Mouse (Mus musculus) right cerebral cortex, postnatal 10 days (tissue): ENCODE measurements around the gene Cnot10.
"Not testable (repeated sequence)": the region's sequence is repeated elsewhere in the genome, so short reads cannot be mapped to it uniquely, and the experiment has no call there.

Source experiments
- DNase-seq, 2 experiments: peaks; one replicate each; pipeline ENCODE4 v3.0.0; 2021; ENCODE audit warnings: low spot score in 2 of 2

Cnot10 gene

GRCm38 (mm10) chr9:114649371-114649770, 9.4 kb upstream of the Cnot10 start:
- DNase-seq = no peak

- DNase-seq = not testable (repeated sequence)
Observed at GRCm38 (mm10) chr9:114648472-114648871, 8.5 kb upstream of the Cnot10 start.

GRCm38 (mm10) chr9:114647506-114648432, 7.8 kb upstream of the Cnot10 start:
- DNase-seq = no peak

GRCm38 (mm10) chr9:114646556-114647505, 6.8 kb upstream of the Cnot10 start:
- peak; percentile 60 to 82 for DNase-seq

GRCm38 (mm10) chr9:114639186-114639748, 717 bp downstream of the Cnot10 start:
- no peak for DNase-seq

GRCm38 (mm10) chr9:114636751-114637150, 3.2 kb downstream of the Cnot10 start:
- DNase-seq = no peak

GRCm38 (mm10) chr9:114636150-114636549, 3.8 kb downstream of the Cnot10 start:
- DNase-seq = no peak

GRCm38 (mm10) chr9:114632331-114632730, 7.7 kb downstream of the Cnot10 start:
- no peak for DNase-seq

GRCm38 (mm10) chr9:114626726-114627125, 13.3 kb downstream of the Cnot10 start:
- no peak for DNase-seq

GRCm38 (mm10) chr9:114624178-114624577, 15.8 kb downstream of the Cnot10 start:
- no peak for DNase-seq

- no peak for DNase-seq
Observed at GRCm38 (mm10) chr9:114621149-114621548, 18.8 kb downstream of the Cnot10 start.

GRCm38 (mm10) chr9:114614176-114614953, 25.6 kb downstream of the Cnot10 start:
- no peak for DNase-seq

GRCm38 (mm10) chr9:114613026-114613425, 27.0 kb downstream of the Cnot10 start:
- no peak for DNase-seq

- no peak for DNase-seq
Observed at GRCm38 (mm10) chr9:114612566-114612965, 27.4 kb downstream of the Cnot10 start.

GRCm38 (mm10) chr9:114610266-114610665, 29.7 kb downstream of the Cnot10 start:
- DNase-seq = no peak

GRCm38 (mm10) chr9:114603876-114604540, 36.0 kb downstream of the Cnot10 start:
- DNase-seq = no peak

GRCm38 (mm10) chr9:114601096-114601495, 38.9 kb downstream of the Cnot10 start:
- no peak for DNase-seq

GRCm38 (mm10) chr9:114585017-114585345, 55.0 kb downstream of the Cnot10 start:
- no peak for DNase-seq

- DNase-seq = no peak
Observed at GRCm38 (mm10) chr9:114584183-114585016, 55.6 kb downstream of the Cnot10 start.

- DNase-seq = peak; percentile 57 to 74
Observed at GRCm38 (mm10) chr9:114583812-114584182, 56.2 kb downstream of the Cnot10 start.
